Mouse (Mus musculus): ENCODE measurements at regions not wholly inside any gene's neighbourhood (a gene's known extent, or its start where the extent isn't known, plus 50 kb on each side); places are given as distances from the start of the nearest gene placed in this dataset.

GRCm38 (mm10) chr14:54110971-54111370 lies 142.9 kb downstream of the Dad1 start:
- TF ChIP-seq CTCF (conservative IDR thresholded peaks at IDR 0.05; ENCODE audit: insufficient read depth, insufficient read length, low read depth, low read length) = no peak
- no peak for TF ChIP-seq POLR2A (IDR thresholded peaks at IDR 0.05; ENCODE audit: low read depth, low read length)

Data from kidney, adult 2 months (tissue).